Mouse (Mus musculus) liver, embryonic 14.5 days (tissue): ENCODE measurements around the gene Npc2. TPM values are rescaled to one million over a fixed set of nuclear protein-coding genes. Genes with fewer than 3 reads are reported as not detected.

Experiments used
- ATAC-seq: fragments of 200-750 bp; cut with Nextera tagmentation; 2 replicates; pipeline ENCODE4 v1.8.0; 2017; ENCODE audit warnings: moderate number of reproducible peaks, mild to moderate bottlenecking, moderate library complexity; ENCODE audit not compliant: insufficient read depth
- DNase-seq, 3 experiments: peaks; one replicate each; pipeline ENCODE4 v3.0.0-alpha.2; 2012 to 2013; ENCODE audit warnings: low read depth in 3 of 3, low spot score in 3 of 3
- H3K27ac ChIP-seq: fragments of 300-500 bp; sonication (generic); 2 replicates; pipeline ENCODE4 v1.5.1; 2014; ENCODE audit warnings: moderate library complexity, mild to moderate bottlenecking, control low read depth, inconsistent platforms
- H3K27me3 ChIP-seq: fragments of 300-500 bp; sonication (generic); 2 replicates; pipeline ENCODE4 v1.6.1; 2014; ENCODE audit warnings: mild to moderate bottlenecking, low read length, moderate library complexity; ENCODE audit not compliant: control insufficient read depth, insufficient read depth
- H3K36me3 ChIP-seq: fragments of 300-500 bp; sonication (generic); replicated peaks from 2 replicates; pipeline ENCODE4 v1.6.1; 2014; ENCODE audit warnings: low read depth; ENCODE audit not compliant: control insufficient read depth, insufficient read depth
- H3K4me1 ChIP-seq, 2 experiments: fragments of 200-500 bp in 1 of 2; fragments of 300-500 bp in 1 of 2; sonication (generic) in 1 of 2; replicated peaks; 2 replicates each; pipeline ENCODE4 v1.6.1; 2012 to 2014; ENCODE audit warnings: antibody characterized with exemption in 1 of 2, inconsistent platforms in 1 of 2, low read length in 1 of 2; ENCODE audit not compliant: control insufficient read depth in 2 of 2, insufficient read depth in 2 of 2
- H3K4me2 ChIP-seq: fragments of 300-500 bp; sonication (generic); 2 replicates; pipeline ENCODE4 v1.6.1; 2014; ENCODE audit warnings: low read depth, mild to moderate bottlenecking, control low read depth, moderate library complexity
- H3K4me3 ChIP-seq, 2 experiments: fragments of 200-500 bp in 1 of 2; fragments of 300-500 bp in 1 of 2; sonication (generic) in 1 of 2; 2 replicates each; pipeline ENCODE4 v1.5.1; 2012 to 2014; ENCODE audit warnings: low read depth in 2 of 2, low read length in 2 of 2, mild to moderate bottlenecking in 2 of 2, control low read depth in 1 of 2, inconsistent platforms in 1 of 2, moderate library complexity in 1 of 2; ENCODE audit not compliant: insufficient read depth in 1 of 2
- H3K9ac ChIP-seq: fragments of 300-500 bp; sonication (generic); replicated peaks from 2 replicates; pipeline ENCODE4 v1.6.1; 2014; ENCODE audit warnings: mild to moderate bottlenecking, control low read depth, moderate library complexity
- H3K9me3 ChIP-seq: fragments of 300-500 bp; sonication (generic); 2 replicates; pipeline ENCODE4 v1.6.1; 2016; ENCODE audit warnings: low read length, mixed read lengths; ENCODE audit not compliant: control insufficient read depth
- CTCF ChIP-seq: IDR thresholded peaks from 2 replicates; pipeline ENCODE4 v1.5.1; 2016; ENCODE audit warnings: antibody characterized with exemption, low read depth, control low read depth
- EP300 ChIP-seq: IDR thresholded peaks from 2 replicates; pipeline ENCODE4 v1.6.1; 2016; ENCODE audit warnings: antibody characterized with exemption, low read depth
- WGBS: fragments of 180-500 bp; shearing (Covaris S2); extraction: QIAGEN DNeasy Blood & Tissue Kit; methylation state at CpG from one replicate; pipeline ENCODE4 v1.1.7; 2014; ENCODE audit not compliant: insufficient replicate concordance; 5-methylcytosine and 5-hydroxymethylcytosine counted together
- polyA plus RNA-seq, 2 experiments: library from polyadenylated mRNA; depleted of rRNA in 1 of 2; stranded (reverse) in 1 of 2; unstranded in 1 of 2; fragments of >200 nt; fragmentation: Nextera tagmentation in 1 of 2; extraction: Ambion mirVana in 1 of 2; gene quantifications; 2 replicates each; pipeline versions ENCODE4 v1.2.1 to v1.2.3; 2012 to 2014

The Npc2 gene
- polyA plus RNA-seq (2012; rRNA removed) (15.6 and 22.5 TPM in 2 replicates), polyA plus RNA-seq (2014; fragmentation: Nextera tagmentation; extraction: Ambion mirVana) (18.0 and 19.4 TPM in 2 replicates)

GRCm38 (mm10) chr12:84772726-84773441 lies at the start of gene Npc2, which contains the start of gene Isca2:
Npc2 (minus strand) TSS chr12:84773152.
Isca2 (plus strand) TSS chr12:84773251.
- peak; percentile 47; the same call in 1 of the 2 replicates for TF ChIP-seq EP300
- TF ChIP-seq CTCF: peak; percentile 34
- under 1% methylated on average over 50 of the region's 50 CpGs for WGBS
- peaks cover 3% of the 10 kb centered on the region for H3K36me3 ChIP-seq
- peak within 1 kb of the TSS; percentile 87 for H3K4me2 ChIP-seq
- H3K27ac ChIP-seq: peak within 1 kb of the TSS; percentile 89
- no peaks in the 10 kb centered on the region for H3K27me3 ChIP-seq
- H3K4me1 ChIP-seq: peaks cover 21 to 26% of the 10 kb centered on the region in 2 experiments
- DNase-seq (peak; percentile 99 to 100 (median 99)), ATAC-seq (peak; percentile 98)
- peak within 1 kb of the TSS; percentile 87 to 97 for H3K4me3 ChIP-seq
- H3K9me3 ChIP-seq: no peaks in the 10 kb centered on the region
- H3K9ac ChIP-seq: peak within 1 kb of the TSS; percentile 80

- Histone ChIP-seq H3K9me3 (no peaks in the 10 kb centered on the region), H3K4me3 (no peak overlapping the region), H3K27me3 (no peaks in the 10 kb centered on the region), H3K27ac (peak overlapping the region; percentile 96), H3K9ac (peak overlapping the region; percentile 61), H3K4me2 (peak overlapping the region; percentile 50), H3K4me1 (peaks cover 21 to 32% of the 10 kb centered on the region in 2 experiments), H3K36me3 (no peaks in the 10 kb centered on the region)
- ATAC-seq: peak; percentile 99
- 62% methylated on average over 13 of the region's 13 CpGs for WGBS
- peak; percentile 85 for DNase-seq
- TF ChIP-seq EP300 (peak; percentile 93), CTCF (no peak)
Measured at GRCm38 (mm10) chr12:84819236-84820168, 46.5 kb upstream of the Npc2 start.

GRCm38 (mm10) chr12:84818496-84818895 lies 45.5 kb upstream of the Npc2 start:
- TF ChIP-seq EP300 (no peak), CTCF (peak; percentile 71)
- DNase-seq: peak; percentile 29 to 42 (median 35)
- Histone ChIP-seq H3K36me3 (no peaks in the 10 kb centered on the region), H3K27me3 (no peaks in the 10 kb centered on the region), H3K9ac (no peak overlapping the region; the same call in 1 of the 2 replicates), H3K4me2 (peak overlapping the region; percentile 50), H3K27ac (peak overlapping the region; percentile 96), H3K9me3 (no peaks in the 10 kb centered on the region), H3K4me1 (peaks cover 21 to 32% of the 10 kb centered on the region in 2 experiments), H3K4me3 (no peak overlapping the region)
- WGBS: 62% methylated on average over 4 of the region's 4 CpGs
- no peak for ATAC-seq

- ATAC-seq: no peak
- Histone ChIP-seq H3K4me3 (no peak overlapping the region), H3K4me2 (no peak overlapping the region), H3K36me3 (no peaks in the 10 kb centered on the region), H3K27ac (no peak overlapping the region), H3K9ac (no peak overlapping the region), H3K4me1 (peaks cover 15 to 20% of the 10 kb centered on the region in 2 experiments), H3K9me3 (no peaks in the 10 kb centered on the region), H3K27me3 (no peaks in the 10 kb centered on the region)
- WGBS: 65% methylated on average over 3 of the region's 3 CpGs
- TF ChIP-seq CTCF (no peak), EP300 (no peak)
- DNase-seq: no peak
Measured at GRCm38 (mm10) chr12:84814663-84815325, 41.8 kb upstream of the Npc2 start.
